Mouse (Mus musculus) CD8-positive naive resting alpha-beta T cell, adult 2 months (primary cell): ENCODE measurements around the gene Clec4b1.
"Not testable (repeated sequence)": the region's sequence is repeated elsewhere in the genome, so short reads cannot be mapped to it uniquely, and the experiment has no call there.

ENCODE experiments used
- DNase-seq, 2 experiments: peaks; one replicate each; pipeline ENCODE4 v3.0.0; 2022; ENCODE audit warnings: low read depth in 2 of 2, low spot score in 2 of 2

The Clec4b1 gene

DNA sequence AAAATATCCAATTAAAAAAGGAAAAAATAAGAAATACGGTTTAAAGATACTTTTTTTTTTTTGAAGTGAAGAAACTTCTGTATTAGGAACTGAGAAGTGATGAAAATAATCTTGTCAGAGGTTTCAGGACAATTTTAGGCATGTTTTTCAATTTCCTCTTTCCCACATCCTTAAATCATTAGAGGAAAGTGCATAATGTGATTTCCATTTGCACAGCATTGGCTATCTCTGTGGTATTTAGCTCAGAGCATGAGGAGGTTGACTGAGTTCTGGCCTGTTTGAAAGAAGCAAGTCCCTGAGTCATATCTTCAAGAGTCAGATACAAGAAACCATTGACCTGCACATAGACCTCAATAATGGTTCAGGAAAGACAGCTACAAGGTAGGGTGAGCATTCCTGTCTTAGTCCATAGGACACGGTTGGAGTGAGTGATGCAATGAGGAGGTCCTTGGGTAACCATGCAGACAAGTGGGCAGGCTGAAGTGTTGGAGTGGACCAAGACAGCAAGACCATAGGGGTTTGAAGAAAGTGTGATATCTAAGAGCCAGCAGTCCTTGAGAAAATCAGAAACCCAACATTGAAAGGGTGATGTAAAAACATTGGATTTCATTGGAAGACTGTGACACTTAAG lies at the start of gene Clec4b1:
Clec4b1 (plus strand) TSS at position 221 of the 631 bp plus-strand sequence.
- DNase-seq = no peak

DNA sequence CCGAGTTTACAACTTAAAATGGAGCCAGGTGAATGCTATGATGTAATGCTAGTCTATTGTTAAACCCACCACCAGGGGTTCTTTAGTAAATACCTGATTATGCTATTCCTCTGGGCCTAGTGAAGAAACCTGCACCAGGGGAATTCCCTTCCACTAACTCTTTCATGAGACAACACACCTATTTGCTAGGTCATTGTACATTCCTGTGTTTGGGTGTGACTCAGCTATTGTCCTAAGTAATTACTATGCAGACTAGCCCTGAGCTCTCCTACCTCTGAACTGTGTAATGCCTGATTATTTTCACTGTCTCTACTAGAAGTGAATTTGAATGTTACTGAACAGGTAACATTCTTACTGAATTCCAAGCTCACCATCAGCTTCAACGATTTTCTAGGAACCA lies 45.1 kb upstream of the Clec4b1 start:
- DNase-seq = not testable (repeated sequence)

DNA sequence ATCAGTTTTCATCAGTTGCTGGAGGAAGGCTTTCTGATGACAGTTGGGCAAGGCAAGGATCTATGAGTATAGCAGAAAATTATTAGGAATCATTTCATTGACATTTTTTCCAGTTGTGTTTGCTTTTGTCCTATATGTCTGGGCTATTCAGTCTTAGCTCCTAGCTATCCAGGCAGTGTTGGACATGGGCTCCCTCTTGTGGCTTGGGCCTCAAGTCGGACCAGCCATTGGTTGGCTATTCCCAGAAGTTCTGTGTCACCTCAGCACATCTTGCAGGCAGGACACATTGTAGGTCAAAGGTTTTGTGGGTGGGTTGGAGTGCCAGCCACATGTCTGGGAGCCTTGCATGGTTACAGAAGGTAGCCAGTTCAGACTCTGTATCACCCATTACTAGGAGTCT lies 44.2 kb upstream of the Clec4b1 start:
- no peak for DNase-seq

DNA sequence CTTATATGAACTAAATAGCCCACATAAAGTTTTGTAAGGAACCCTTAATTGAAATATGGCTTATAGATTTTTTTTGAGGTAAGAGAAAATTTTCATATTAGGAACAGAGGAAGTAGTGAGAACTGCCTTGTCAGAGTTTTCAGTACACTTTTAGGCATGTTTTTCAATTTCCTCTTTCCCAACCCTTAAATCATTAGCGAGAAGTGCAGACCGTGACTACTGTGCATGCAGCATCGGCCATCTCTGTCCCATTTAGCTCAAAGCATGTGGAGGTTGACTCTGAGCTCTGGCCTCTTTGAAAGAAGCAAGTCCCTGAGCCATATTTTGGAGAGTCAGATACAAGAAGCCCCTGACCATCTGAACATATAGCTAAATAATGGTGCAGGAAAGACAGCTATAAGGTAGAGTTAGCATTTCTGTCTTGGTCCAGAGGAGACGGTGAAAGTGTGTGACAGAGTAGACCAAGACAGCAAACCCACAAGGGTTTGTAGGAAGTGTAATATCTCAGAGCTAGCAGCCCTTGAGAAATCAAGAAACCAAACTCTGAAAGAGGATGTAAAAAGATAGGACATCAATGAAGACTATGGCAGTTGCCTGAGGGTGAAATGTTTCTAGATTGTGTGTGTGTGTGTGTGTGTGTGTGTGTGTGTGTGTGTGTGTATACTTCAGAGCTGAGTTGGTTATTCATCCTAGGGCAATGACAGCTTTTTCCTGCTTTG lies 45.5 kb downstream of the Clec4b1 start:
- no peak for DNase-seq

DNA sequence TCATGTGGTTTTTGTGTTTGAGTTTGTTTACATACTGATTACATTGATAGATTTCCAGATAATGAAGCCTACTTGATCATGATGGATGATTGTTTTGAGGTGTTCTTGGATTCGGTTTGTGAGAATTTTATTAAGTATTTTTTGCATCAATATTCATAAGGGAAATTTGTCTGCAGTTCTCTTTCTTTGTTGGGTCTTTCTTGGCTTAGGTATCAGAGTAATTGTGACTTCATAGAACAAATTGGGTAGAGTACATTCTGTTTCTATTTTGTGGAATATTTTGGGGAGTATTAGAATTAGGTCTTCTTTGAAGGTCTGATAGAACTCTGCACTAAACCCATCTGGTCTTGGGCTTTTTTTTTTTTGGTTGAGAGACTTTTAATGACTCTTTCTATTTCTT lies 56.4 kb downstream of the Clec4b1 start, which contains the start of gene Clec4a2:
Clec4a2 (plus strand) TSS at position 301 of the 400 bp plus-strand sequence.
- DNase-seq = not testable (repeated sequence)
